Mouse (Mus musculus) E14TG2a.4 (cell line): ENCODE measurements around the gene Nkx2-5.

Experiments
- H3K27me3 ChIP-seq: 2 replicates; pipeline ENCODE4 v1.6.1; 2014; ENCODE audit warnings: low read length, control low read depth; ENCODE audit not compliant: insufficient read depth
- H3K36me3 ChIP-seq: 2 replicates; pipeline ENCODE4 v1.6.1; 2014; ENCODE audit warnings: low read length, control low read depth; ENCODE audit not compliant: insufficient read depth
- H3K4me1 ChIP-seq: replicated peaks from 2 replicates; pipeline ENCODE4 v1.6.1; 2014; ENCODE audit warnings: low read depth, low read length, control low read depth
- H3K4me3 ChIP-seq: replicated peaks from 2 replicates; pipeline ENCODE4 v1.5.1; 2014; ENCODE audit warnings: mild to moderate bottlenecking, low read length
- H3K9me3 ChIP-seq: 2 replicates; pipeline ENCODE4 v1.6.1; 2014; ENCODE audit warnings: low read length, control low read depth
- CTCF ChIP-seq: conservative IDR thresholded peaks from 2 replicates; pipeline ENCODE4 v1.5.1; 2014; ENCODE audit warnings: low read length
- NANOG ChIP-seq: IDR thresholded peaks from 2 replicates; pipeline ENCODE4 v1.6.1; 2014; ENCODE audit warnings: borderline replicate concordance, low read length, mixed read lengths
- POU5F1 ChIP-seq: IDR thresholded peaks from 2 replicates; pipeline ENCODE4 v1.6.1; 2014; ENCODE audit warnings: low read length, borderline replicate concordance

Gene Nkx2-5

DNA sequence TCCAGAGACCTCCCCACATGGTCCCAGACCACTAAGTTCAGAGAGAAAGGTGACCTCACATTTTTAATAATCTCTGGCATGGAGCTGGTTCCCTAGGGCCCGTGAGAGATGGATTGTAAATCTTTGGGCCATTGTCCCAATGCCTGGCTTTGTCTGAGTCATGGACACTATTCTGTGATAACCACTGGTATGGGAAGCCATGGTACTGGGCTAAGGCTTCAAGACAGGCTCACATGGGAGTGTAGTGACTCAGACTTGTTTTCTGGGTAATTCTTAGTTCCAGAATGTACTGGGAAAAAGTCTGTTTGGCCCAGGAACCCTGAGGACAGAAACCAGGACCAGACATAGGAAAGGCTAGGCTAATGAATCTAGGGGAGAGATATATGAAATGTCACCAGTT lies 37.9 kb upstream of the Nkx2-5 start:
- peaks cover 41% of the 10 kb centered on the region for H3K27me3 ChIP-seq
- peaks cover 3% of the 10 kb centered on the region; the same call in 1 of the 2 replicates for H3K9me3 ChIP-seq
- peaks cover 23% of the 10 kb centered on the region for H3K4me1 ChIP-seq
- no peaks in the 10 kb centered on the region for H3K36me3 ChIP-seq
- no peak overlapping the region for H3K4me3 ChIP-seq
- TF ChIP-seq NANOG, result no peak
- TF ChIP-seq CTCF, result no peak
- no peak for TF ChIP-seq POU5F1

GRCm38 (mm10) chr17:26879235-26879634 lies 34.4 kb upstream of the Nkx2-5 start:
- Histone ChIP-seq H3K36me3 (no peaks in the 10 kb centered on the region), H3K9me3 (peaks cover 3% of the 10 kb centered on the region; the same call in 1 of the 2 replicates), H3K4me3 (no peak overlapping the region), H3K4me1 (no peaks in the 10 kb centered on the region), H3K27me3 (peaks cover 24% of the 10 kb centered on the region)
- TF ChIP-seq POU5F1 (no peak), NANOG (no peak), CTCF (peak; percentile 79)

DNA sequence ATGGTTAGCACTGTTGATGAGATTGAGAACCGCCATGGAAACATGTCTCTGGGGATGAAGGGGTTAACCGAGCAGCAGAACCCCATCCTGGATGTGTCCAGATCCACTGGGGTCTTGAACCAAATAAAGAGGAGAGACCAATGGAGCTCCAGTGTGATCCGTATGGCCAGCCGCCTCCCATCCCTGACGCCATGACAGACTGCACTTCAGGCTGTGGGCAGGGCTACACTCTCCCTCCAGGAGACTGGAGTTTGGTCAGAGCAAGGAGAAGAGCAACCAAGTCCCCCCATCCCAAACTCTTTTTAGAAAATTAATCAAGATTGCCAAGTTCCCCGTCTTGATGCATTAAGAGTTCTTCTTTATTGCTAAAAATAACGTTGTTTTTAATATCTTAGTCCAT lies 33.1 kb upstream of the Nkx2-5 start:
- no peak for TF ChIP-seq POU5F1
- no peak for TF ChIP-seq NANOG
- no peak for TF ChIP-seq CTCF
- Histone ChIP-seq H3K27me3 (peaks cover 19% of the 10 kb centered on the region; the same call in 1 of the 2 replicates), H3K4me1 (no peaks in the 10 kb centered on the region), H3K9me3 (peaks cover 3% of the 10 kb centered on the region; the same call in 1 of the 2 replicates), H3K4me3 (no peak overlapping the region), H3K36me3 (no peaks in the 10 kb centered on the region)

DNA sequence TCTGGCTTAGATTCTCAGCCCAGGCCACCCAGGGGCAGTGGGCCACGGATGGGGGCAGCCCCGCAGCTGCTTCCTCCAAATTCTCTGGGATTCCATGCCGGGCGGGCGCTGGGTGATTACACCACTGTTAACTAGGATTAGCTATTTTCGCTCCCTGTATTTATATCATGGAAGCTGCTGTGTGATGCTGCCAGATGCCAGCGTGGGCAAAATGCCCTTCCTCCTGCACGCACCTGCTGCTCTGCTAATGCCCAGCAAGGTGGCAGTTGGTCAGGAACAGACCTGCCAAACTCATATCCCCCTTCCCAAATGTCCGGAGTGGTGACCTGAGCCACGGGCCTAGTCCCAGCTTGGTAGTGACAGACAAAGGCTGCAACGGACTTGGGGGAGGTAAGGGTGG lies 29.7 kb upstream of the Nkx2-5 start:
- peaks cover 14% of the 10 kb centered on the region; the same call in 1 of the 2 replicates for H3K27me3 ChIP-seq
- no peak overlapping the region for H3K4me3 ChIP-seq
- no peaks in the 10 kb centered on the region for H3K9me3 ChIP-seq
- no peaks in the 10 kb centered on the region for H3K4me1 ChIP-seq
- TF ChIP-seq NANOG (no peak), POU5F1 (no peak), CTCF (no peak)
- no peaks in the 10 kb centered on the region for H3K36me3 ChIP-seq

- no peaks in the 10 kb centered on the region for H3K36me3 ChIP-seq
- TF ChIP-seq CTCF (no peak), NANOG (no peak), POU5F1 (no peak)
- H3K27me3 ChIP-seq, result peaks cover 14% of the 10 kb centered on the region; the same call in 1 of the 2 replicates
- 0 out of 2 replicates have a peak, but pooled peaks cover 4% of the 10 kb centered on the region for H3K4me1 ChIP-seq
- H3K9me3 ChIP-seq, result no peaks in the 10 kb centered on the region
- no peak overlapping the region for H3K4me3 ChIP-seq
These were observed 28.7 kb upstream of the Nkx2-5 start for GRCm38 (mm10) chr17:26873502-26873901.

DNA sequence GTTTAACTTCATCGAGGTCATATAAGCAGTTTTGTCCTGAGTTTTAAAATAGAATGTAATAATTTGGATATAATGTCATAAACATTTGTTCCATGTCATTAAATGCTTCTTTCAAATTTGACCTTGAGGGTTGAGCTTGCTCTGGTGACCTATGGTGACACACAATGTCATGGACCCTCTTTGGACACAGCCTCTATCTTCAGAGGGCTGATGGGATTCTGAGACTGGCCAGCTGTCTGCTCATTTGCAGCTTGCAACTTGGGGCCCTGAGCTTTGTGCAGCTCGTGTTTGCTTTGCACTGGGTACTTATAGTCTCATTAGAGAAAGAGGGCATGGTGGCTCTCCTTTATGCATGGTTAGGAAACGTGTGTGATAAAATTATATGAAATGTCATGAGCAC lies 28.1 kb upstream of the Nkx2-5 start:
- Histone ChIP-seq H3K4me3 (no peak overlapping the region), H3K4me1 (0 out of 2 replicates have a peak, but pooled peaks cover 4% of the 10 kb centered on the region), H3K36me3 (no peaks in the 10 kb centered on the region), H3K9me3 (no peaks in the 10 kb centered on the region), H3K27me3 (peaks cover 14% of the 10 kb centered on the region; the same call in 1 of the 2 replicates)
- no peak for TF ChIP-seq NANOG
- no peak for TF ChIP-seq POU5F1
- TF ChIP-seq CTCF, result no peak

GRCm38 (mm10) chr17:26868756-26869155 lies 23.9 kb upstream of the Nkx2-5 start:
- H3K36me3 ChIP-seq, result no peaks in the 10 kb centered on the region
- 0 out of 2 replicates have a peak, but pooled peaks cover 2% of the 10 kb centered on the region for H3K27me3 ChIP-seq
- no peak for TF ChIP-seq POU5F1
- H3K4me3 ChIP-seq, result no peak overlapping the region
- H3K4me1 ChIP-seq, result peaks cover 18% of the 10 kb centered on the region
- no peaks in the 10 kb centered on the region for H3K9me3 ChIP-seq

- no peaks in the 10 kb centered on the region for H3K36me3 ChIP-seq
- peaks cover 18% of the 10 kb centered on the region for H3K4me1 ChIP-seq
- H3K9me3 ChIP-seq, result peaks cover 7% of the 10 kb centered on the region; the same call in 1 of the 2 replicates
- TF ChIP-seq NANOG (no peak), CTCF (no peak)
- peaks cover 15% of the 10 kb centered on the region for H3K27me3 ChIP-seq
- H3K4me3 ChIP-seq, result no peak overlapping the region
These were observed 20.3 kb upstream of the Nkx2-5 start for GRCm38 (mm10) chr17:26865156-26865555.

DNA sequence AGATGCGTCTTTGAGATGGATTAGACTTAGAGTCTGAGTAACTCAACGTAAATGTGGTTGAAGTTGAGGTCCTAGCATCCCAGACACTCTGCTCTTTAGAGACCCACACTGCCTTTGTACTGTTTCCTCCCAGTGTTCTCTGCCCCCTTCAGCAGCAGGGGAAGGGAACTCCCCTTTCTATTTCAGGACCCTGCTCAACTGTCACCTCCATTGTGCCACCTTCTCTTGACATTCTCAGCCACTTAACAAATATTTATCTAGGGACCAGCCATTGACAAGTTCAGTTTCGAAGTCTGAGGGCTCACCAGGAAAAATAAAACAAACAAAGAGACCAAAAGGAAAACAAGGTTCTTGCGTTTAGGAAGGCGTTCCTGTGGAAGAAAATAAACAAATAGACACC lies 19.5 kb upstream of the Nkx2-5 start:
- Histone ChIP-seq H3K4me3 (no peak overlapping the region), H3K27me3 (peaks cover 19% of the 10 kb centered on the region), H3K9me3 (peaks cover 7% of the 10 kb centered on the region; the same call in 1 of the 2 replicates), H3K4me1 (peaks cover 18% of the 10 kb centered on the region), H3K36me3 (no peaks in the 10 kb centered on the region)
- TF ChIP-seq NANOG, result no peak
- TF ChIP-seq POU5F1, result no peak
- TF ChIP-seq CTCF, result no peak
